Mouse (Mus musculus) kidney, postnatal 14 days (tissue): ENCODE measurements at regions not wholly inside any gene's neighbourhood (a gene's known extent, or its start where the extent isn't known, plus 50 kb on each side); places are given as distances from the start of the nearest gene placed in this dataset.

Source experiments
- DNase-seq: peaks from one replicate; pipeline ENCODE4 v3.0.0; 2022; ENCODE audit warnings: mixed read lengths

DNA sequence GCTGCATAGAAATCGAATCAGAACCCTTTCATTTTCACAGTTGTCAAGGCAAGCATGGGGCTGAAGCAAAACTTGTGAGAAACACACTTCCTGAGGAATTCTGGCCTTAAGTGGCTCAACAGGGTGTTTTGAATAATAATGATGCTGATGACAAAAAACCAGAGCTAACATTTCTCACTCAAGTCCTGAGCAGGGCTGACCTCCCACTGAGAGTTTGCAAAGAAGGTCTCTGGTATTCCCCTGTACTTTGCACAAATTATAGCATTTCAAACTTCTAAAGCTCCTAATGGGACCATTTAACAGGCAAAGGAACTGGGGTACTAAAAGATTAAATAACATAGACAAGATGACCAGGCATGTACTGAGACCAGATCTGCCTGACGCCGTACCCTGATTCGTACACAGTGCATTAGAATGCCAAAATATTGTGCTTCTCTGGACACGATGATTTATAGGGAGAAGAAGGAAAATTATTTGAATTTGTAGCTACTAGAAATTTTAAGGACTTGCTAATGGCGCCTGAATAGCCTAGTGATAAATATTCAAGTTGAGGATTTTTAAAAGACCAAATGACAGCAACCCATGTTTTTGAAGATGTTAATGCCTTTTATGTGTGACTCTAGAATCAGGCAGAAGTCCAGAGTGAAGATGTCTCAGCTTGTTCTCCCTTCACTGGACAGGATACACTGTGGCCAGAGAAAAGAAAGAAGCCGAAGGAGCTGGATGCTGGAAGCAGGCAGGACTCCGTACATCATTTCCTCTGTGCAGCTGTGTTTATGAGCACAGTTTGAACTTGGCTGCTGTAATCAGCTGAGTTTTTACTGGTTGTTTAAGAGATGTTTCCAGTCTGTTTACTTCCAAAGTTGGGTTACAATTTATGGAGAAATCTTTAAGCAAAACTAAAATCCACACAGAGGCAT, 1056.7 kb downstream of the Fam19a2 start:
- peak; percentile 3 for DNase-seq

DNA sequence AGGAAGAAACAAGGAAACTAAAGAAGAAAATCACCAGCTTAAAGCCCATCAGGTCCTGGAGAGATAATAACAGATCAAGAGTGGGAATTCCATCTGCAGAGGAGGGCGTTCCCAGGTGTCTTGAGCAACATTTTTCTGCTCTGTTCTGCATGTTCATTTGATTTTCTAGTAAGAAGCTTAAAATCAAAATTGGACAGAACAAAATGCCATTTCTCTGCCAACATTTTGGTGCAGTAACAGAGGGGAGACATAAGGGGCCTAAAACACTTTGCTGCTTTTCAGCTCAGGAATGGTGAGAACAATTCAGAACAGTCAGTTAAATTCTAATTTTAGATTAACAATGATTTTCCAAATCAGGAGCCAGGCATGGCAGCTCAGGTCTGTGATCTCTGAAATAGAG, 1056.8 kb downstream of the Slc16a7 start:
- no peak for DNase-seq

DNA sequence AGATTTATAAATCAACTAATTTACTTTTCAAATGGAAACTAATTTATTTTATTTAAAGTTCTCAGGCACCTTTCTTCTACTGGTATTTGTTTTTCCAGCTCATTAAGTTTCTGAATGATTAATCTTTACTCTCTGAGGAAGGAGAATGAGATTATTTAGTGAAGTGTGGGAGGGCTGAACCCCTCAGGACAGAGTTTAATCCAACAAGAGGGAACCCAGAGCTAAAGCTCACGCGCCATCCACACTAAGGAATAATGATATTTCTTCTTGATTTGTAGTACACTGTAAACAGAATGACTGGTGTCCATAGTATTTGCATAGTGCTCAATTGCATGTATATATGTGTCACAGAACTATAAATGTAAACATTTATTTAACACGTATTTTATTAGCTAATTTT, 1050.3 kb downstream of the Slc16a7 start:
- DNase-seq: no peak

DNA sequence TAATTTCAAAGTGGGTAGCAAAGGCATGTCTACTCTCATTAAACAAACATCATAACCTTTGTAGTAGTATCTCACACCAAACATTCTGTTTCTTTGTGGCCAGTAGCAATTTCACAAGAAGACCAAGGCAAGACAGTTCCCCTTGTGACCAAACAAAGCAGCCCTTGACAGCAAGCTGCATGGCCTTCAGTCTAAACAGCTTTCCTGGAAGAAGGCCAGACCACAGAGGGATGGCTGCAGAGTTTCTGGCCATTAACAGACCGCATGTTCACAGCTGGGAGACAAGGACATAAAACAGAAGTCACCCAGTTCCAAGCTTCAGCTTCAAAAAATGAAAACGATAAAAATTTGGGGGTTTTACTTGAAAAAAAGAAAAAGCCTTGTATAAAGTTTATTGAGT, 1040.0 kb downstream of the Slc16a7 start:
- peak; percentile 75 for DNase-seq

DNA sequence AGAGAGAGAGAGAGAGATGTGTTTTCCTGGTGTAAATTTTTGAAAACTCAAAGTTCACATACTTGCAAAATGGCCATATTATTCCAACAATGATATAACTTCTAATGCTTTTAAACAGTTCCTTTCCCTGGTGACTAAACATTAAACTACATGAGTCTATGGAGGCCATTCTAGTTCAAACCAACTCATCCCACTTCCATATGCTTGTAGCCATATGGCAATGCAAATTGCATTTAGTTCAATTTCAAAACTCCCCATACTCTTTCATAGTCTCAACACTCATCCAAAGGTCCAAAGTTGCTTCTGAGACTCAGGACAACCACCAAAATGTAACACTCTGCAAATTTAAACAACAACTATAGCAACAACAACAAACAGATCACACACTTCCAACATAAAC, 1026.5 kb downstream of the Slc16a7 start:
- no peak for DNase-seq

DNA sequence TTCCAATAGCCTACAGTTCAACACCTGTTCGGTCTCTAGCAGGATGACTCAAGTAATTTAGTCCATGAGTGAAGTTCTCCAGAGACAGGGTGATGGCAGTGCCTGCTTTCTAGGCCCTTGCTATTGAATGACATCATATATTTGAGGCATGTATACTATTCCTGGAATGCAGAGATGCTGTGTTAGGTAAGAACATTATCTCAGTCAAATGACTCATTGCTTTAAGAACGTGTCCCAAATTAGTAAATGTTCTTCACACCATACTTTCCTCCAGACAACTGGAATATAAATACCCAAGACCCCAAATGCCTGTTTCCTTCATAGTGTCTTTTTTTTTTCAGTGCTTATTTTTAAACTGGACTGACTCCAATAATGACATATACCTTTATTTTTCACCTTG, 1018.3 kb downstream of the Slc16a7 start:
- DNase-seq: no peak

DNA sequence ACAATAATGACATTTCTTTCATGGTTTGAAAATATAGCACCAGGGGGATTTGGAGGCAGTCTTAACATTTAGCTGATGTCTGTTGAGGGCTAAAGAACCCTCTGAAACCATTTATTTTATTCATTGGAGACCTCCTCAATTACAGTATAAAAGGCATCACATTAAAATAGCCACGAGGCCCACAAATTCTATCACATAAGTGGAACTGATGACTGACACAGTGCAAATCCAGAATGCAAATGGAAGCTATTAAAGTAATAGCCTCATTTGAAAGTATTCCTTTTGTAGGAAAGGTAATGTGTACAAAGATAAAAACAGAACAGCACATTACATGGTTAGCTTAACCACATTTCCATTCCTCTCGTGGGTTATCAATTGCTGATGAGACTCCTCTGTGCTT, 986.6 kb downstream of the Slc16a7 start:
- DNase-seq: no peak

DNA sequence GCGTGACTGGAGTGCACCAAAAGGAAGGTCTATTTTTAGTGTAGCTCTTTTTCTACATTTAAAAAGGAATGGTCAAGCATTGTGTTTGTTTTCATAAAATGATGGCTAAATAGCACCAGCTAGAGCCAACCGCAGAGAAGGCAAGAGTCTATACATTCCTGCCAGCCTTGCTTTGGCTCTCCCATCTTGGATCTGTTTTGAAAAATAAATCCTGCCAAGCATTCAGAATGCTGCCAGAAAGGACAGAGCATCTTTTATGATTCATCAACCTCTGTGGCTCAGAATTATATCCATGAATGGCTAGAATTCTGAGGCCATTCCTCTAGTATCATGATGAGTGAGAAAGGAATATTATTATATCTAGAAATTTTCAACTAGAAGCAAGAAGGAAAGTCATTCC, 979.6 kb downstream of the Slc16a7 start:
- no peak for DNase-seq

DNA sequence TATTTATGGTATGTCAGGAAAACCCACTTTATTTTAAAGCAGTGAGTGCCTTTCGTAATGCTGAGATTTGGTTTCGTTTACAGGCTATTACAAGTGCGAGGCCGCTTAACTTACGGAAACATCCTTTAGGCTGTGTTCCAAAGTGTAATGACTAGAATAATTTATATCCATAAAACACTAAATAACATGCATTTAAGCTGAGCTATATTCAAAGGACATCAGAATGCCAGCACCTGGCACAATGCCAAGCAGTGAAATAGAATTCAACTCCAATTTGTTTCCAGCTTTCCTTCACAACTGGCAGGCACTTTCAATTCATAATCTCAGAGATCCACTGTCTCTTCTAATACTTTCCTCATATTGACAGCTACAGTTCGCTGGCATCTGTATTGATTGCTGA, 972.7 kb downstream of the Slc16a7 start:
- no peak for DNase-seq

DNA sequence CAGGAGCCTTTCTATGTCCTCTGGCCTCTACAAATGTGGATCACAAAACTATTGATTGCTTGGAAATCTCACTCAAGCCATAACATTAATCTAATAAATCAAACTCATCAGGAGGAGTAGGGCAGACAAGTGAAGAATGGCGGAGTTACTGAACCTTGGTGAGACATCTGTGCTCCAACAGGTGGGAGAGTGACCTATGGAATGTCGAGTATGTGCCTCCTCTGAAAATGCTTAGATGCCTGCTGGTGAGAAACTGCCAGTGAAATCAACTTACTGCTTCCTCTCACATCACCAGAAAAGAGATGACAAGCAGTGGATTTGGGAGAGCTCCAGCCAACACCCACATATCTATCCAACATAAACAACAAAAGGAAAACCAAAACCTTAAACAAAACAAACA, 965.8 kb downstream of the Slc16a7 start:
- DNase-seq: no peak
